Mouse (Mus musculus) E14TG2a.4 (cell line): ENCODE data around the gene Ltbp2.

Experiments used
- CTCF ChIP-seq: conservative IDR thresholded peaks from 2 replicates; pipeline ENCODE4 v1.5.1; 2014; ENCODE audit warnings: low read length
- NANOG ChIP-seq: IDR thresholded peaks from 2 replicates; pipeline ENCODE4 v1.6.1; 2014; ENCODE audit warnings: borderline replicate concordance, low read length, mixed read lengths
- POU5F1 ChIP-seq: IDR thresholded peaks from 2 replicates; pipeline ENCODE4 v1.6.1; 2014; ENCODE audit warnings: low read length, borderline replicate concordance

DNA sequence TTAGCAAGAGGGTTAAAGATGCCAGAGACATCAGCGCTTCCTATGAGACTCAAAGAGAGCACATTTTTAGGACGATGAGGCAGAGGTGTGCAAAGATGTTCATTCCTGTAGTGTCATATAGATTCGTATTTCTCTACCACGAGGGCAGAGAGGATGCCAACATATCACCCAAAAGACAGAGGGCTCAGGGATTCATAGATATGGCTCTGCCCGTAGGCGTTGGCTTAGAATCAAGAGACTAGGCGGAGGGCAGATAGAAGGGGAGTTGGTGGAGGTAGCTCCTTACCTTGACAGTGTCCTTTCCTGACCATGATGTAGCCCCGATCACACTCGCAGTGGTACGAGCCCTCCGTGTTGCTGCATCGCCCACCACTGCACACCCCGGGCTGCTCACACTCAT, 77.2 kb downstream of the Ltbp2 start:
- TF ChIP-seq CTCF = no peak
- no peak for TF ChIP-seq POU5F1
- TF ChIP-seq NANOG = no peak
